Mouse (Mus musculus) limb, embryonic 10.5 days (tissue): ENCODE results near the gene Rrp36. TPM values are rescaled to one million over a fixed set of nuclear protein-coding genes. Genes with fewer than 3 reads are reported as not detected.

Experiments
- DNase-seq: peaks from one replicate; pipeline ENCODE4 v3.0.0-alpha.2; 2017; ENCODE audit warnings: low spot score
- H3K27ac ChIP-seq: fragments of 300-500 bp; sonication (generic); 2 replicates; pipeline ENCODE4 v1.5.1; 2016; ENCODE audit warnings: mild to moderate bottlenecking
- H3K27me3 ChIP-seq: fragments of 300-500 bp; sonication (generic); 2 replicates; pipeline ENCODE4 v1.6.1; 2016; ENCODE audit warnings: low read depth, mild to moderate bottlenecking; ENCODE audit not compliant: poor library complexity, severe bottlenecking
- H3K36me3 ChIP-seq: fragments of 300-500 bp; sonication (generic); 2 replicates; pipeline ENCODE4 v1.6.1; 2016; ENCODE audit warnings: mild to moderate bottlenecking, moderate library complexity
- H3K4me1 ChIP-seq: fragments of 300-500 bp; sonication (generic); 2 replicates; pipeline ENCODE4 v1.6.1; 2016
- H3K4me3 ChIP-seq: fragments of 300-500 bp; sonication (generic); 2 replicates; pipeline ENCODE4 v1.5.1; 2016; ENCODE audit warnings: mild to moderate bottlenecking, moderate library complexity
- H3K9me3 ChIP-seq: fragments of 300-500 bp; sonication (generic); replicated peaks from 2 replicates; pipeline ENCODE4 v1.6.1; 2016; ENCODE audit warnings: mild to moderate bottlenecking
- WGBS: fragments of 180-500 bp; shearing (Covaris S2); methylation state at CpG from one replicate; pipeline ENCODE4 v1.1.7; 2016; 5-methylcytosine and 5-hydroxymethylcytosine counted together
- polyA plus RNA-seq: library from polyadenylated mRNA; unstranded; fragments of >200 nt; fragmentation: Nextera tagmentation; extraction: Ambion mirVana; gene quantifications from 2 replicates; pipeline ENCODE4 v1.2.1, GENCODE M21; 2016

Gene Rrp36
- polyA plus RNA-seq, 1 experiment from 2014 or later: 70.8 TPM

DNA sequence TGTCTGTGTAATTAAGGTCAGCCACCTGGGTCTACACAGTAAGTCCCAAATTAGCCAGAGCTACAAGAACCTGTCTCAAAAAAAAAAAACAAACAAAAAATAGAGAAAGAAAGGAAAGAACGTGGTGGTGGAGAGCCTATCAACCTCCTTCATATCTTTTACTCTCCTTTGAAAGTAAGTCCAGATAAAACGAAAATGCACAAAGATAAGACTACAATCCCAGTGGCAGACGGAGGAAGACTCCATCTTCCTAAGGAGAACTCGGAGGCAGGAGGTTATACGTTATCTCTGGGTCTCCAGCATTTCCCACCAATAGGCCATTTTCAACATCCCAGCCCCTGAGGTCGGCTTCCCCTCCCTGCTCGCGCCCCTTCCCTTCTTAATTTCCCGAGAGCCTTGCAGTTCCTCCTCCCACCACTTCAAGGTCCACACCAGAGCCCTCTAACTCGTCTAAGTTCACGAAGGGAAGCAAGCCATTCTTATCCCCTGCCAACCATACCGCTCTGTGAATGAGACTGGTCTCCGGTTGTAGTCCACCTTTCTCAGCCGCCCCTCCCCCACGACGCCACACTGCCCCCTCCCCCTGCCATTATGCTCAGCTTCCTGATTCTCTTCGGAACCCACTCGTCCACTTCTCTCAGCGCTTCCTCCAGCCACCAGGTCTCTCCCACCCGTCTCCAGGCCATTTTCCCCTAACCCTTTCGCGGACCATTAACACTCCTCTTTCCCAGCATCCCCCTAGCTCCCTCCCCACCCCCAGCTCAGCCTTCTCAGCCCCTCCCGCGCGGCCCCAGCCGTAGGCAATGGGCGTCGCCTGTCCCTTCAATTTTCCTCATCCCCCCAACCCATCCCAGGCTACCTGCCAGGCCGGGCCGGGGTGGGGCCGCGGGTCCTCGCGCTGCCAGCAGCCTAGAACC is 5.9 kb upstream of the Rrp36 start:
- Histone ChIP-seq H3K9me3 (no peaks in the 10 kb centered on the region), H3K36me3 (peaks cover 65% of the 10 kb centered on the region), H3K4me3 (peak overlapping the region; percentile 92), H3K27me3 (no peaks in the 10 kb centered on the region), H3K27ac (peak overlapping the region; percentile 92), H3K4me1 (peaks cover 44% of the 10 kb centered on the region)
- DNase-seq: peak; percentile 80
- WGBS: 1% methylated on average over 34 of the region's 34 CpGs

- Histone ChIP-seq H3K4me3 (peak overlapping the region; percentile 92), H3K9me3 (no peaks in the 10 kb centered on the region), H3K36me3 (peaks cover 60% of the 10 kb centered on the region), H3K4me1 (peaks cover 53% of the 10 kb centered on the region), H3K27me3 (no peaks in the 10 kb centered on the region), H3K27ac (peak overlapping the region; percentile 92; the same call in 1 of the 2 replicates)
- DNase-seq: no peak
- 69% methylated on average over 9 of the region's 9 CpGs for WGBS
These were observed 4.8 kb upstream of the Rrp36 start for GRCm38 (mm10) chr17:46678911-46679310.

GRCm38 (mm10) chr17:46678416-46678815 is 4.3 kb upstream of the Rrp36 start, which contains the start of gene Mea1:
Gene Mea1, plus strand, starts transcription at chr17:46678793.
- DNase-seq: no peak
- Histone ChIP-seq H3K27ac (peak within 1 kb of the TSS; percentile 92), H3K27me3 (no peaks in the 10 kb centered on the region), H3K4me3 (peak within 1 kb of the TSS; percentile 92), H3K4me1 (peaks cover 55% of the 10 kb centered on the region), H3K36me3 (peaks cover 56% of the 10 kb centered on the region), H3K9me3 (no peaks in the 10 kb centered on the region)
- WGBS: 93% methylated on average over 8 of the region's 9 CpGs

GRCm38 (mm10) chr17:46674530-46675283 is 555 bp upstream of the Rrp36 start:
- Histone ChIP-seq H3K36me3 (peaks cover 75% of the 10 kb centered on the region), H3K27ac (peak overlapping the region; percentile 87)
- WGBS: 21% methylated on average over 15 of the region's 15 CpGs

DNA sequence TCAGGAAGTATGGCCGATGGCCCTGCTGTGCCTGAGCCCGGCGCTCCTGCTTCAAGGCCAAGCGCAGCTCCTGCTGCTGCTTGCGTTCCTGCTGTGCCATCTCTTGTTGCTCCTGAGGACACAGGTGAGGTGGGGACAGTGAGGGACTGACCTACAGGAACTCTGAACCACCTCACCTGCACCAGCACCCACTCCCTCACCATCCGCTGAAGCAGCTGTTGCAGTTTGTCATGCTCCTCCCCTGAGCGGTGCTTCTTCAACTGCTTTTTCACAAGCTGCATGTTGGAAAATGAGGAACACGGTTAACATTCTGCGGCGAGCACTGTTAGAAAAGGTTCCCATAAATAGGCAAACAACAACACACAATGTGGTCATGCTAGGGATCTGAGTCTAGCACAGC is 4.2 kb downstream of the Rrp36 start:
- WGBS: 93% methylated on average over 10 of the region's 10 CpGs
- Histone ChIP-seq H3K27ac (no peak overlapping the region), H3K36me3 (peaks cover 79% of the 10 kb centered on the region)

More at GRCm38 (mm10) chr17:46674530-46675283, 555 bp upstream of the Rrp36 start:
- H3K9me3 ChIP-seq: no peaks in the 10 kb centered on the region
- no peak for DNase-seq
- peak overlapping the region; percentile 91 for H3K4me3 ChIP-seq
- peaks cover 47% of the 10 kb centered on the region for H3K4me1 ChIP-seq
- H3K27me3 ChIP-seq: no peaks in the 10 kb centered on the region

GRCm38 (mm10) chr17:46667712-46668111 is 6.4 kb downstream of the Rrp36 start:
- no peaks in the 10 kb centered on the region for H3K9me3 ChIP-seq
- DNase-seq: no peak
- H3K4me1 ChIP-seq: peaks cover 4% of the 10 kb centered on the region; the same call in 1 of the 2 replicates
- no peaks in the 10 kb centered on the region for H3K27me3 ChIP-seq
- no peak overlapping the region for H3K27ac ChIP-seq
- WGBS: 94% methylated on average over 16 of the region's 16 CpGs
- no peak overlapping the region for H3K4me3 ChIP-seq
- H3K36me3 ChIP-seq: peaks cover 92% of the 10 kb centered on the region

More for the DNA sequence above, 4.2 kb downstream of the Rrp36 start:
- Histone ChIP-seq H3K27me3 (no peaks in the 10 kb centered on the region), H3K4me3 (no peak overlapping the region), H3K4me1 (peaks cover 20% of the 10 kb centered on the region), H3K9me3 (no peaks in the 10 kb centered on the region)
- DNase-seq: no peak

DNA sequence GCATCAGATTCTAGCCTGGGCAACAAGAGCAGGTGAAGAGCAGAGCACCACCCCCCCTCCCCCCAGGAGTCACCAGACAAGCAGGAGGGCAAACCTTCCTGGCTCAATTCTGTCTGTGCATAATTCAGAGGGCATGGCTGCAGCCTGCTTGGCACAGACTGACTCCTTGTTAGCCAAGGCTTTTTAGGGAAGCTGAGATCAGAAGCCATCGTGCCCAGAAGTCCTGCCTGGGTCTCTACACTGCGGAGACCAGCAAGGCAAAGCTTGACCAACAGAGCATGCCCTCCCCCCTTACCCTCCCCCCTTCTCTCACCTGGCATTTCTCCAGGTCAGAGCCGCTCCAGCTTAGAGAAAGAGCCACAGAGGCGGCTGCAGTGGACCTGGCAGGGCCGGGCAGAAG is 11.4 kb downstream of the Rrp36 start:
- H3K4me1 ChIP-seq: no peaks in the 10 kb centered on the region
- peaks cover 98% of the 10 kb centered on the region for H3K36me3 ChIP-seq
- H3K9me3 ChIP-seq: no peaks in the 10 kb centered on the region
- no peak for DNase-seq
- no peak overlapping the region for H3K4me3 ChIP-seq
- 95% methylated on average over 5 of the region's 5 CpGs for WGBS
- no peak overlapping the region for H3K27ac ChIP-seq
- H3K27me3 ChIP-seq: no peaks in the 10 kb centered on the region

DNA sequence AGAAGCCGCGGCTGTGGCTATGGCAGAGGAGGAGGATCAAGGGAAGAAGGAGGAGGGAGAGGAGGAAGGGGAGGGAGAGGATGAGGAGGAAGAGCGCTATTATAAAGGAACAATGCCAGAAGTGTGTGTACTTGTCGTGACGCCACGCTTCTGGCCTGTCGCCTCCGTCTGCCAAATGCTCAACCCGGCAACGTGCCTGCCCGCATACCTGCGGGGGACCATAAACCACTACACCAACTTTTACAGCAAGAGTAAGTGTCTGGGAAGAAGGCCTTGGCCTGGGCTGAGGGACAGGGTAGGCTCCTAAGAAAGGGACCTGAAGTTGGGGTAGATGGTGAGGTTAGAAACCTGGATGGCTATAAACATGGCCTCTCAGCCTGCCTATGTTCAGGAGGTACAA is 12.2 kb downstream of the Rrp36 start:
- Histone ChIP-seq H3K9me3 (no peaks in the 10 kb centered on the region), H3K4me1 (no peaks in the 10 kb centered on the region), H3K27ac (no peak overlapping the region), H3K36me3 (peaks cover 100% of the 10 kb centered on the region), H3K4me3 (no peak overlapping the region), H3K27me3 (no peaks in the 10 kb centered on the region)
- no peak for DNase-seq
- WGBS: 94% methylated on average over 12 of the region's 12 CpGs

GRCm38 (mm10) chr17:46661351-46661750 is 12.8 kb downstream of the Rrp36 start:
- H3K36me3 ChIP-seq: peaks cover 100% of the 10 kb centered on the region
- 96% methylated on average over 9 of the region's 9 CpGs for WGBS
- H3K27me3 ChIP-seq: no peaks in the 10 kb centered on the region
- H3K9me3 ChIP-seq: no peaks in the 10 kb centered on the region
- H3K27ac ChIP-seq: no peak overlapping the region
- no peak for DNase-seq
- H3K4me3 ChIP-seq: no peak overlapping the region
- H3K4me1 ChIP-seq: no peaks in the 10 kb centered on the region

DNA sequence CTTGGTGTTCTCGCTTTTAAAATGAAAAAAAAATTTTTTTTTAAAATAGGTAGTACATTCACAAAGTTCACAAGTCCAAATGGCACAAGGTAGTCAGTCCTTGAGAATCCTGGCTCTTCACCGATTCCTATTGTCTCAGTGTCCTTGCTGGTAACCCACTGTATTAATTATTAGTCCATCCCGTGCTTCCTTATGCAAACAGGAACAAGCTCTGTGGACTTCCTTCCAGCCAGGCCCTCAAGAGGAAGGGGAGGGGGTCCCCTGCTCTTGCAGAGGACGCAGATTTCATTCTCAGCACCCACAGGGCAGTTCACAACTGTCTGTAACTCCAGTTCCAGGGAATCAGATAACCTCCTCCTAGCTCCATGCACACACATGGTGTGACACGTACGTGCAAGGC is 18.1 kb downstream of the Rrp36 start:
- Histone ChIP-seq H3K27me3 (no peaks in the 10 kb centered on the region), H3K27ac (no peak overlapping the region), H3K9me3 (no peaks in the 10 kb centered on the region), H3K4me3 (no peak overlapping the region), H3K4me1 (peaks cover 23% of the 10 kb centered on the region), H3K36me3 (peaks cover 95% of the 10 kb centered on the region)
- WGBS: 78% methylated on average over 6 of the region's 6 CpGs
- no peak for DNase-seq

GRCm38 (mm10) chr17:46651755-46652547 is 22.2 kb downstream of the Rrp36 start:
- Histone ChIP-seq H3K4me1 (peaks cover 43% of the 10 kb centered on the region), H3K36me3 (peaks cover 73% of the 10 kb centered on the region), H3K27ac (peak overlapping the region; percentile 94), H3K27me3 (no peaks in the 10 kb centered on the region), H3K9me3 (no peaks in the 10 kb centered on the region), H3K4me3 (peak overlapping the region; percentile 70)
- 74% methylated on average over 20 of the region's 20 CpGs for WGBS
- no peak for DNase-seq

- DNase-seq: no peak
- peak overlapping the region; percentile 94 for H3K27ac ChIP-seq
- 76% methylated on average over 17 of the region's 17 CpGs for WGBS
- no peaks in the 10 kb centered on the region for H3K27me3 ChIP-seq
- H3K36me3 ChIP-seq: peaks cover 66% of the 10 kb centered on the region
- no peaks in the 10 kb centered on the region for H3K9me3 ChIP-seq
- H3K4me1 ChIP-seq: peaks cover 48% of the 10 kb centered on the region
- H3K4me3 ChIP-seq: peak overlapping the region; percentile 70
These were observed 22.9 kb downstream of the Rrp36 start for GRCm38 (mm10) chr17:46651292-46651691.
